Mouse (Mus musculus) left cerebral cortex, adult 2 months (tissue): ENCODE measurements at regions not wholly inside any gene's neighbourhood (a gene's known extent, or its start where the extent isn't known, plus 50 kb on each side); places are given as distances from the start of the nearest gene placed in this dataset.

ENCODE experiments used
- DNase-seq, 2 experiments: peaks; one replicate each; pipeline ENCODE4 v3.0.0; 2021 to 2022; ENCODE audit warnings: low spot score in 2 of 2, mixed read lengths in 1 of 2; ENCODE audit errors: extremely low spot score in 1 of 2
- H3K27ac ChIP-seq: fragments of 200-600 bp; 2 replicates; pipeline ENCODE4 v1.8.1; 2022
- H3K4me3 ChIP-seq: fragments of 200-600 bp; 2 replicates; pipeline ENCODE4 v1.8.1; 2022
- CTCF ChIP-seq: fragments of 200-600 bp; IDR thresholded peaks from 2 replicates; pipeline ENCODE4 v1.8.1; 2022; ENCODE audit warnings: antibody characterized with exemption, mild to moderate bottlenecking, moderate library complexity
- intact Hi-C: fragments of 180-260 bp; cut with DNase I; formaldehyde crosslinking; loops from one replicate; pipeline ENCODE4 v1.15.1; 2025

GRCm38 (mm10) chr3:38084548-38084947 is 360.3 kb upstream of the Gm5148 start:
- peak in 1 of 2 experiments; percentile 12 for DNase-seq
- no peak for TF ChIP-seq CTCF
- H3K4me3 ChIP-seq: no peak overlapping the region
- intact Hi-C loops: no loop called here
- H3K27ac ChIP-seq: no peak overlapping the region

- DNase-seq: no peak
- no peak overlapping the region for H3K4me3 ChIP-seq
- TF ChIP-seq CTCF: no peak
- intact Hi-C loops: no loop called here
- H3K27ac ChIP-seq: no peak overlapping the region
Observed at GRCm38 (mm10) chr3:38082386-38082785, 358.1 kb upstream of the Gm5148 start.

DNA sequence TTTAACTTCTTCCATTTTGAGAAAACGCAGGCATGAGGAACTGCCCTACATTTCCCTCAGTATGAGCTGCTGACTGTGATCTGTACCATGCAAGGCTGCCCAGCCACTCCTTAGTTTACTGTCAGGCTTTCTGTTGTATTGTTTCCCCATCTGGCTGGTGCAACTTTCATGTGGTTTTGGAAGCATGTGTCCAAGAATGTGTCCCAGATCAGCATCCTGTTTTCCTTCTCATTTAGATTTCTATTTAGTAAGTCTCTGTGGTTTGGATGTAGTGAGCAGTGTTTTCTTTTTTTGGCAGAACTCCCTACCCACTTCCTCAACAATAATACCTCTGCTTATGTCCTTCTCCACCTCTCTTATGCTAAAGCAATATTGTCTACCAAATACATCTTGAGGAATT is 352.5 kb upstream of the Gm5148 start:
- H3K4me3 ChIP-seq: no peak overlapping the region
- no peak overlapping the region for H3K27ac ChIP-seq
- intact Hi-C loops: no loop called here
- no peak for DNase-seq
- TF ChIP-seq CTCF: no peak

GRCm38 (mm10) chr3:38073946-38074345 is 349.7 kb upstream of the Gm5148 start:
- no peak for TF ChIP-seq CTCF
- Histone ChIP-seq H3K4me3 (no peak overlapping the region), H3K27ac (no peak overlapping the region)
- no peak for DNase-seq
- intact Hi-C loops: no loop called here

- DNase-seq: no peak
- H3K4me3 ChIP-seq: no peak overlapping the region
- TF ChIP-seq CTCF: no peak
- intact Hi-C loops: no loop called here
- no peak overlapping the region for H3K27ac ChIP-seq
Observed at GRCm38 (mm10) chr3:38055627-38056026, 331.3 kb upstream of the Gm5148 start.

- DNase-seq: no peak
- no peak for TF ChIP-seq CTCF
- Histone ChIP-seq H3K27ac (no peak overlapping the region), H3K4me3 (no peak overlapping the region)
- intact Hi-C loops: no loop called here
Observed at GRCm38 (mm10) chr3:38052941-38053340, 328.7 kb upstream of the Gm5148 start.

- intact Hi-C loops: no loop called here
- no peak for TF ChIP-seq CTCF
- no peak for DNase-seq
- Histone ChIP-seq H3K4me3 (no peak overlapping the region), H3K27ac (no peak overlapping the region)
Observed at GRCm38 (mm10) chr3:38051748-38052147, 327.5 kb upstream of the Gm5148 start.

DNA sequence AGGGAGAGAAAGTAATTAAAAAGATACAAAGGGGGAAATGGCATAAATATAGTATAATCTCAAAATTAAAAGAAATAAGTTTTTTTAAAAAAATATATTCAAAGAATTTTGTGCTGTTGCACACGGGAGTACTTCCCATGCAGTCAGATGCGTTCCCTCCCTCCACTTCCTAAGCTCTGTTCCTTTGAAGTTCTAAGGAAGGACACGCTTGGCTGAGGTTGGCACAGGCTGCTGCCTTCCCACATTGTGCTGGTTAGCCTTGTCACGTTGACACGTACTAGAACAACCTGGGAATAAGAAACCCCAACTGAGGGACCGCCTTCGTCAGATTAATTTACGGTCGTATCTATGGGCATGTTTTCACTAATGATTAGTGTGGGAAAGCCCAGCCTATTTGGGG is 326.6 kb upstream of the Gm5148 start:
- no peak for TF ChIP-seq CTCF
- H3K27ac ChIP-seq: no peak overlapping the region
- DNase-seq: no peak
- intact Hi-C loops: no loop called here
- H3K4me3 ChIP-seq: no peak overlapping the region

GRCm38 (mm10) chr3:38050366-38050765 is 326.1 kb upstream of the Gm5148 start:
- intact Hi-C loops: no loop called here
- DNase-seq: no peak
- Histone ChIP-seq H3K27ac (no peak overlapping the region), H3K4me3 (no peak overlapping the region)
- no peak for TF ChIP-seq CTCF

DNA sequence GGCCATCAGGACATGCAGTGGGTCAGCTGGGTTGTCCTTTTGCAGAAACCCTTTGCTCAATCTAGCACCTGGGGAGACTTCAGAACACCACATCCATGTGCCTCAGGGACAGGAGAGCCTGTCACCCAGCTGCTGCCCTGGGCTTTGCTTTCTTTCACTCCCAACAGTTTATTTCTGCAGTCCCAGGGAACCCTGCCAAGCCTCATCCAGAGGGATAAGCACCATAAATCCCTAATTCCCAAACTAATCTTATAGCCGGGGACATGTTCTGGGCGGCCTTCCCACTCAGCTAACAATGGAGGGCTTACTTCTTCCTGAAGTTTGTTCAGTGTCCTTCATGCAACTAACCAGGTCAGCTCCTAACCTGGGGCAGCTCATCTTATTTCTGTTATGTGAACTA is 325.0 kb upstream of the Gm5148 start:
- H3K4me3 ChIP-seq: no peak overlapping the region
- no peak for TF ChIP-seq CTCF
- intact Hi-C loops: no loop called here
- no peak overlapping the region for H3K27ac ChIP-seq
- no peak for DNase-seq

GRCm38 (mm10) chr3:38047445-38047844 is 323.2 kb upstream of the Gm5148 start:
- intact Hi-C loops: no loop called here
- no peak for TF ChIP-seq CTCF
- DNase-seq: no peak
- Histone ChIP-seq H3K27ac (no peak overlapping the region), H3K4me3 (no peak overlapping the region)

DNA sequence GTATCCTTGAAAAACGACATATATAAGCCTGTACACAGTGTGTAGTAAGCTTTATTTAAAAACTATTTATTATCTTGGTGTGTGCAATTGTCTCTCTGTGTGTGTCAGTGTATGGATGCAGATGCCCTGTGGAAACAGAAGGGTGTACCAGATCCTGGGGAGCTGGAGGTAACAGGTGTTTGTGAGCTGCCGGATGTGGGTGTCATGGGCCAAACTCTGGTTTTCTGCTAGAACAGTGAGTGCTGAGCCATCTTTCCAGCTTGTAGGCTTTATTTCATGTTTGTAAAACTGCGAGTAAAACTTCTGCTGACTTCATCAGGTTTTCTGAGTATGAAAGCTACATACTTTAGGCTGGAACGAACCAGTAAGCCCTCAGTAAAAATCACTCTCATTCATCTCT is 322.3 kb upstream of the Gm5148 start:
- no peak for TF ChIP-seq CTCF
- H3K4me3 ChIP-seq: no peak overlapping the region
- DNase-seq: no peak
- no peak overlapping the region for H3K27ac ChIP-seq
- intact Hi-C loops: no loop called here

DNA sequence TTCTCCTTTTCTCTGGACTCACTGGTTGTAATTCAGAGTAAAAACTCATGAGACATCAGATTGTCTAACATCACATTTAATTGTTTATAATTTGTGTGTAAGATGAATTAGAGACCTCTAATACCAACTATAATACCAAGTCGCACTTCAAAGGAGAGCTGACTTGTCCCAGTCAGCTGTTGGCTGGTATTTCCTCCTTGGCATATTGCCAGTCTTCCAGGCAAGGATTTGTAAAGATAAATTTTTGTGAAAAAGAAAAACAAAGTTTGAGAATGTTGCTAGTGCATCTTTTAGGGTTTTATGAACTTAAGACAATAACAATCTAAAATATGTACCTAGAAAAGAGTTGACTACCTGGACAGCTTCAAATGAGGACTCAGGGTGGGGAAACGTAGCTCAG is 321.7 kb upstream of the Gm5148 start:
- TF ChIP-seq CTCF: no peak
- intact Hi-C loops: no loop called here

DNA sequence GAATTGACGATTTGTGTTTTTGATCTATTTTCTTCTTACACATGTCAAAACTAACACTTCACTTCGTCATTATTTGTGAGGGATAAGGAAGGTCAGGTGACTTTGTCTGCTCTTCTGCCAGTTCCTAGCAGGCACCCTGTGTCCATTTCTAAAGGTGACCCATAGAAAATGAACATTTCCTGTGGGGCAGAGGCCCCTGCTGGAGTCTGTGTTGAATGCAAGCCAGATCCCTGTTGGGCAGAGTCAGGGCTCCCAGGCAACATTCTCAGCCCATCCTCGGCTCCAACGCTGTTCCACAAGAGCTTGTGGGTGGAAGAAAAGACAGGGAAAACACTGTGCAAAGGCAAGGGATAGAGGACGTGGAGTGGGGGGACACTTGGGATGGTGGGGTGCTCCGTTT is 321.2 kb upstream of the Gm5148 start:
- no peak for DNase-seq
- intact Hi-C loops: no loop called here
- H3K4me3 ChIP-seq: no peak overlapping the region
- no peak overlapping the region for H3K27ac ChIP-seq
- peak; percentile 9 for TF ChIP-seq CTCF

More for the DNA sequence above, 321.7 kb upstream of the Gm5148 start:
- DNase-seq: no peak
- Histone ChIP-seq H3K4me3 (no peak overlapping the region), H3K27ac (no peak overlapping the region)
